Mouse (Mus musculus) lung, postnatal 0 days (tissue): ENCODE measurements at regions not wholly inside any gene's neighbourhood (a gene's known extent, or its start where the extent isn't known, plus 50 kb on each side); places are given as distances from the start of the nearest gene placed in this dataset.
A peak's percentile ranks its signal among the peaks of the same experiment; 100 is the strongest.

Experiments used
- ATAC-seq: fragments of 200-750 bp; cut with Nextera tagmentation; 2 replicates; pipeline ENCODE4 v1.8.0; 2017; ENCODE audit warnings: moderate library complexity
- DNase-seq: peaks from one replicate; pipeline ENCODE4 v3.0.0-alpha.2; 2016; ENCODE audit warnings: low spot score
- H3K27ac ChIP-seq: fragments of 300-500 bp; sonication (generic); 2 replicates; pipeline ENCODE4 v1.5.1; 2014; ENCODE audit warnings: antibody characterized with exemption, mild to moderate bottlenecking, low read length, mixed read lengths
- H3K27me3 ChIP-seq: fragments of 300-500 bp; sonication (generic); replicated peaks from 2 replicates; pipeline ENCODE4 v1.6.1; 2014; ENCODE audit warnings: low read length, mixed read lengths; ENCODE audit not compliant: insufficient read depth
- H3K36me3 ChIP-seq: fragments of 300-500 bp; sonication (generic); 2 replicates; pipeline ENCODE4 v1.6.1; 2014; ENCODE audit warnings: low read length, mixed read lengths; ENCODE audit not compliant: insufficient read depth
- H3K4me1 ChIP-seq: fragments of 300-500 bp; sonication (generic); 2 replicates; pipeline ENCODE4 v1.6.1; 2014; ENCODE audit warnings: antibody characterized with exemption, low read depth, low read length, mixed read lengths; ENCODE audit not compliant: insufficient read depth
- H3K4me2 ChIP-seq: fragments of 300-500 bp; sonication (generic); replicated peaks from 2 replicates; pipeline ENCODE4 v1.6.1; 2014; ENCODE audit warnings: low read depth, mild to moderate bottlenecking, low read length, moderate library complexity, mixed read lengths
- H3K4me3 ChIP-seq: fragments of 300-500 bp; sonication (generic); 2 replicates; pipeline ENCODE4 v1.5.1; 2014; ENCODE audit warnings: low read depth, low read length
- H3K9ac ChIP-seq: fragments of 300-500 bp; sonication (generic); replicated peaks from 2 replicates; pipeline ENCODE4 v1.6.1; 2014; ENCODE audit warnings: low read depth, mild to moderate bottlenecking
- H3K9me3 ChIP-seq: fragments of 300-500 bp; sonication (generic); 2 replicates; pipeline ENCODE4 v1.6.1; 2016; ENCODE audit warnings: low read length, mixed read lengths
- CTCF ChIP-seq: IDR thresholded peaks from 2 replicates; pipeline ENCODE4 v1.5.1; 2016; ENCODE audit warnings: antibody characterized with exemption, mild to moderate bottlenecking
- EP300 ChIP-seq: IDR thresholded peaks from 2 replicates; pipeline ENCODE4 v1.6.1; 2016; ENCODE audit warnings: antibody characterized with exemption, mild to moderate bottlenecking, control low read depth
- WGBS: fragments of 180-500 bp; shearing (Covaris S2); extraction: QIAGEN DNeasy Blood & Tissue Kit; methylation state at CpG from one replicate; pipeline ENCODE4 v1.1.7; 2014; 5-methylcytosine and 5-hydroxymethylcytosine counted together

- H3K27ac ChIP-seq, result no peak overlapping the region
- no peaks in the 10 kb centered on the region for H3K36me3 ChIP-seq
- 8% methylated on average over 6 of the region's 6 CpGs for WGBS
- no peak overlapping the region for H3K4me3 ChIP-seq
- DNase-seq (peak; percentile 90), ATAC-seq (peak; percentile 87)
- H3K4me2 ChIP-seq, result no peak overlapping the region
- no peaks in the 10 kb centered on the region for H3K4me1 ChIP-seq
- H3K9me3 ChIP-seq, result no peaks in the 10 kb centered on the region
- H3K9ac ChIP-seq, result no peak overlapping the region
- no peak; the same call in 1 of the 2 replicates for TF ChIP-seq EP300
- peak; percentile 68 for TF ChIP-seq CTCF
- no peaks in the 10 kb centered on the region for H3K27me3 ChIP-seq
Observed at GRCm38 (mm10) chr15:63340322-63341060, 504.5 kb downstream of the Gsdmc2 start.

- no peaks in the 10 kb centered on the region for H3K27me3 ChIP-seq
Observed at GRCm38 (mm10) chr15:63319666-63320065, 525.3 kb downstream of the Gsdmc2 start.

GRCm38 (mm10) chr15:63310426-63310825 lies 534.6 kb downstream of the Gsdmc2 start:
- ATAC-seq, result no peak
- Histone ChIP-seq H3K36me3 (no peaks in the 10 kb centered on the region), H3K4me1 (no peaks in the 10 kb centered on the region), H3K27ac (no peak overlapping the region), H3K4me3 (no peak overlapping the region), H3K4me2 (no peak overlapping the region), H3K9ac (no peak overlapping the region), H3K27me3 (no peaks in the 10 kb centered on the region), H3K9me3 (no peaks in the 10 kb centered on the region)
- DNase-seq, result no peak
- WGBS, result 62% methylated on average over 2 of the region's 2 CpGs
- TF ChIP-seq EP300 (no peak), CTCF (no peak)

More at GRCm38 (mm10) chr15:63319666-63320065, 525.3 kb downstream of the Gsdmc2 start:
- H3K9ac ChIP-seq, result no peak overlapping the region
- H3K9me3 ChIP-seq, result no peaks in the 10 kb centered on the region
- no peak overlapping the region for H3K27ac ChIP-seq
- H3K36me3 ChIP-seq, result no peaks in the 10 kb centered on the region
- TF ChIP-seq CTCF (no peak), EP300 (no peak)
- WGBS, result 27% methylated on average over 1 of the region's 1 CpGs
- H3K4me3 ChIP-seq, result no peak overlapping the region
- no peaks in the 10 kb centered on the region for H3K4me1 ChIP-seq
- H3K4me2 ChIP-seq, result no peak overlapping the region
- no peak for ATAC-seq
- DNase-seq, result no peak

- Histone ChIP-seq H3K27me3 (no peaks in the 10 kb centered on the region), H3K4me1 (no peaks in the 10 kb centered on the region), H3K9me3 (no peaks in the 10 kb centered on the region), H3K36me3 (no peaks in the 10 kb centered on the region), H3K9ac (no peak overlapping the region), H3K27ac (no peak overlapping the region), H3K4me3 (no peak overlapping the region), H3K4me2 (no peak overlapping the region)
- WGBS, result 79% methylated on average over 4 of the region's 4 CpGs
- TF ChIP-seq CTCF (no peak), EP300 (no peak)
- DNase-seq (no peak), ATAC-seq (no peak)
Observed at GRCm38 (mm10) chr15:63299311-63299710, 545.7 kb downstream of the Gsdmc2 start.

- H3K27me3 ChIP-seq, result no peaks in the 10 kb centered on the region
- no peaks in the 10 kb centered on the region for H3K4me1 ChIP-seq
- no peak for ATAC-seq
- no peaks in the 10 kb centered on the region for H3K9me3 ChIP-seq
- TF ChIP-seq EP300 (no peak), CTCF (no peak)
- H3K27ac ChIP-seq, result no peak overlapping the region
- no peak for DNase-seq
- H3K4me2 ChIP-seq, result no peak overlapping the region
- H3K4me3 ChIP-seq, result no peak overlapping the region
- no peaks in the 10 kb centered on the region for H3K36me3 ChIP-seq
- no peak overlapping the region for H3K9ac ChIP-seq
Observed at GRCm38 (mm10) chr15:63288534-63288933, 556.4 kb downstream of the Gsdmc2 start.

- no peaks in the 10 kb centered on the region for H3K36me3 ChIP-seq
- DNase-seq (no peak), ATAC-seq (no peak)
- no peak overlapping the region for H3K4me2 ChIP-seq
- no peaks in the 10 kb centered on the region for H3K9me3 ChIP-seq
- no peak overlapping the region for H3K27ac ChIP-seq
- 70% methylated on average over 1 of the region's 1 CpGs for WGBS
- H3K9ac ChIP-seq, result no peak overlapping the region
- TF ChIP-seq EP300 (no peak), CTCF (no peak)
- H3K4me3 ChIP-seq, result no peak overlapping the region
- no peaks in the 10 kb centered on the region for H3K4me1 ChIP-seq
- H3K27me3 ChIP-seq, result no peaks in the 10 kb centered on the region
Observed at GRCm38 (mm10) chr15:63286026-63286425, 559.0 kb downstream of the Gsdmc2 start.
